Mouse (Mus musculus) neural tube, embryonic 13.5 days (tissue): ENCODE data around the gene Adat1. TPM values are rescaled to one million over a fixed set of nuclear protein-coding genes. Genes with fewer than 3 reads are reported as not detected.

ENCODE experiments used
- ATAC-seq: fragments of 200-750 bp; cut with Nextera tagmentation; 2 replicates; pipeline ENCODE4 v1.8.0; 2017; ENCODE audit warnings: low read depth, mild to moderate bottlenecking, moderate TSS enrichment, moderate library complexity
- H3K27ac ChIP-seq: fragments of 300-500 bp; sonication (generic); replicated peaks from 2 replicates; pipeline ENCODE4 v1.5.1; 2015; ENCODE audit warnings: moderate library complexity, mild to moderate bottlenecking, inconsistent platforms
- H3K27me3 ChIP-seq: fragments of 300-500 bp; sonication (generic); 2 replicates; pipeline ENCODE4 v1.6.1; 2015; ENCODE audit warnings: mild to moderate bottlenecking, inconsistent platforms
- H3K36me3 ChIP-seq: fragments of 300-500 bp; sonication (generic); 2 replicates; pipeline ENCODE4 v1.6.1; 2015; ENCODE audit warnings: mild to moderate bottlenecking, inconsistent platforms
- H3K4me1 ChIP-seq: fragments of 300-500 bp; sonication (generic); replicated peaks from 2 replicates; pipeline ENCODE4 v1.6.1; 2015; ENCODE audit warnings: inconsistent platforms
- H3K4me2 ChIP-seq: fragments of 300-500 bp; sonication (generic); 2 replicates; pipeline ENCODE4 v1.6.1; 2015; ENCODE audit warnings: inconsistent platforms, mild to moderate bottlenecking, moderate library complexity
- H3K4me3 ChIP-seq: fragments of 300-500 bp; sonication (generic); 2 replicates; pipeline ENCODE4 v1.5.1; 2015; ENCODE audit warnings: mild to moderate bottlenecking, inconsistent platforms
- H3K9ac ChIP-seq: fragments of 300-500 bp; sonication (generic); 2 replicates; pipeline ENCODE4 v1.6.1; 2015; ENCODE audit warnings: moderate library complexity, mild to moderate bottlenecking, inconsistent platforms
- H3K9me3 ChIP-seq: fragments of 300-500 bp; sonication (generic); 2 replicates; pipeline ENCODE4 v1.6.1; 2016; ENCODE audit warnings: inconsistent platforms
- WGBS: fragments of 180-500 bp; shearing (Covaris S2); methylation state at CpG from one replicate; pipeline ENCODE4 v1.1.7; 2015; 5-methylcytosine and 5-hydroxymethylcytosine counted together
- polyA plus RNA-seq: library from polyadenylated mRNA; unstranded; fragments of >200 nt; fragmentation: Nextera tagmentation; extraction: Ambion mirVana; gene quantifications from 2 replicates; pipeline ENCODE4 v1.2.1, GENCODE M21; 2015

Gene Adat1
- polyA plus RNA-seq, 1 experiment from 2014 or later = 8.9 TPM

DNA sequence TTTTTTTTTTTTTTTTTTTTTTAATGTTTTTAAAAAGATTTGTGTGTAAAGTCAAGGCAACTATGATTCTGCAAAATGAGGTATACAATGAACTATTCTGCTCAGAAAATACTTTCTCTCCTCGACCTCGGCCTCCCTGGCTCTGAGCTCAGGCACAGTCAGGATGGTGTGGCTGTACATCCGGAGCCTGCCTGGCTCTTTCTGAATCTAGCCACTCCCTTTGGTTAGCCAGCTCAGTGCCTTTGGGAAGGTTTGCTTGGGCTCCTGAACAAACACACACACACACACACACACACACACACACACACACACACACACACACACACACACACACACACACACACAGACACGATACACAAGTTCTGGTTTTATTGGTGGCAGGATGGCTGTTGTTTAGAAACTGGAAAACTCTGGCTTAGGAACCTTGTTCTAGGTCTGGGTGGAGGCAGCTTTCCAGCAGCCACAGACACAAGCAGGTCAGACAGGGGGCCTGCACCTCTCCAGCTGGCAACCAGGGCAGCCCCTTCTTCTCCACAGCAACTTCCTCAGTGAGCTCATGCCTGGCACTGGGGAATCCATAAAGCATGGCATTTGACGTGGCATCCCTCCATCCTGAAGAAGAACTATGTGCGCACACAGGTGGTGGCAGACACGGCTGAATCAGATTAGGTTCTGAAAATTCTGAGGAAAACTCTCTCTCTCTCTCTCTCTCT, 27.1 kb downstream of the Adat1 start:
- no peak overlapping the region for H3K9ac ChIP-seq
- WGBS = 77% methylated on average over 7 of the region's 7 CpGs

GRCm38 (mm10) chr8:111964351-111964750, 27.8 kb downstream of the Adat1 start:
- no peak for ATAC-seq
- H3K27me3 ChIP-seq = no peaks in the 10 kb centered on the region
- H3K9ac ChIP-seq = no peak overlapping the region
- WGBS = 70% methylated on average over 5 of the region's 5 CpGs
- H3K4me3 ChIP-seq = no peak overlapping the region
- H3K4me2 ChIP-seq = no peak overlapping the region
- H3K4me1 ChIP-seq = no peaks in the 10 kb centered on the region
- no peaks in the 10 kb centered on the region for H3K9me3 ChIP-seq
- no peak overlapping the region for H3K27ac ChIP-seq
- H3K36me3 ChIP-seq = peaks cover 7% of the 10 kb centered on the region; the same call in 1 of the 2 replicates

More for the DNA sequence above, 27.1 kb downstream of the Adat1 start:
- no peaks in the 10 kb centered on the region for H3K9me3 ChIP-seq
- no peak overlapping the region for H3K4me2 ChIP-seq
- H3K4me3 ChIP-seq = no peak overlapping the region
- H3K4me1 ChIP-seq = no peaks in the 10 kb centered on the region
- H3K27me3 ChIP-seq = no peaks in the 10 kb centered on the region
- H3K36me3 ChIP-seq = 0 out of 2 replicates have a peak, but pooled peaks cover 4% of the 10 kb centered on the region
- H3K27ac ChIP-seq = no peak overlapping the region
- no peak for ATAC-seq

GRCm38 (mm10) chr8:111963546-111963945, 28.6 kb downstream of the Adat1 start:
- 76% methylated on average over 4 of the region's 4 CpGs for WGBS
- no peak for ATAC-seq

DNA sequence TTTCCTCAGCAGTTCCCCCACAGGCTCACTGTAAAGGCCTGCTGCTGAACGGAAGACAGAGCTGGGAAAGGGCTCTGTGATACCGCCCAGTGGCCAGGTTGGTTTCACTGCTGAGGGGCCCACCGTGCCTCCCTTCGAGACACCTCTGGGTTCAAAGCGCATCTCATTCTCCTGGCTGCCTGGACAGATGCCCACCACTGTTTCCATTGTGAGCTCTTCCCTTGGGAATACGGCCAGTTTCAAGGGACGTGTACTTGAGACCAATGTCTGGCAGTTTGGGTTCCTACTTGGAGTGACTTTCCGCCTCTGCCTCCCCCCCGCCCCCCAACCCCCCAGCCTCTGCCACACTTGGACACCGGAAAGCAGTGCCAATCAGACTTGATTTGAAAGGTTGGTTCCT, 29.0 kb downstream of the Adat1 start:
- Histone ChIP-seq H3K27me3 (no peaks in the 10 kb centered on the region), H3K36me3 (peaks cover 20% of the 10 kb centered on the region), H3K27ac (no peak overlapping the region), H3K4me3 (no peak overlapping the region), H3K9me3 (no peaks in the 10 kb centered on the region), H3K4me1 (no peaks in the 10 kb centered on the region), H3K4me2 (no peak overlapping the region), H3K9ac (no peak overlapping the region)
- ATAC-seq = no peak
- 70% methylated on average over 10 of the region's 10 CpGs for WGBS

More at GRCm38 (mm10) chr8:111963546-111963945, 28.6 kb downstream of the Adat1 start:
- Histone ChIP-seq H3K4me1 (no peaks in the 10 kb centered on the region), H3K9me3 (no peaks in the 10 kb centered on the region), H3K36me3 (peaks cover 15% of the 10 kb centered on the region; the same call in 1 of the 2 replicates), H3K4me2 (no peak overlapping the region), H3K27ac (no peak overlapping the region), H3K4me3 (no peak overlapping the region), H3K9ac (no peak overlapping the region), H3K27me3 (no peaks in the 10 kb centered on the region)

GRCm38 (mm10) chr8:111962589-111962988, 29.5 kb downstream of the Adat1 start:
- ATAC-seq = no peak
- WGBS = 75% methylated on average over 1 of the region's 1 CpGs
- no peak overlapping the region for H3K4me2 ChIP-seq
- peaks cover 23% of the 10 kb centered on the region for H3K36me3 ChIP-seq
- H3K27ac ChIP-seq = no peak overlapping the region
- H3K9ac ChIP-seq = no peak overlapping the region
- H3K9me3 ChIP-seq = no peaks in the 10 kb centered on the region
- H3K4me1 ChIP-seq = no peaks in the 10 kb centered on the region
- H3K27me3 ChIP-seq = no peaks in the 10 kb centered on the region
- no peak overlapping the region for H3K4me3 ChIP-seq

GRCm38 (mm10) chr8:111961330-111961729, 30.8 kb downstream of the Adat1 start:
- Histone ChIP-seq H3K36me3 (peaks cover 32% of the 10 kb centered on the region), H3K9me3 (no peaks in the 10 kb centered on the region), H3K4me2 (no peak overlapping the region), H3K27ac (no peak overlapping the region), H3K4me3 (no peak overlapping the region), H3K27me3 (no peaks in the 10 kb centered on the region), H3K4me1 (no peaks in the 10 kb centered on the region), H3K9ac (no peak overlapping the region)
- ATAC-seq = no peak
- WGBS = 80% methylated on average over 3 of the region's 3 CpGs

DNA sequence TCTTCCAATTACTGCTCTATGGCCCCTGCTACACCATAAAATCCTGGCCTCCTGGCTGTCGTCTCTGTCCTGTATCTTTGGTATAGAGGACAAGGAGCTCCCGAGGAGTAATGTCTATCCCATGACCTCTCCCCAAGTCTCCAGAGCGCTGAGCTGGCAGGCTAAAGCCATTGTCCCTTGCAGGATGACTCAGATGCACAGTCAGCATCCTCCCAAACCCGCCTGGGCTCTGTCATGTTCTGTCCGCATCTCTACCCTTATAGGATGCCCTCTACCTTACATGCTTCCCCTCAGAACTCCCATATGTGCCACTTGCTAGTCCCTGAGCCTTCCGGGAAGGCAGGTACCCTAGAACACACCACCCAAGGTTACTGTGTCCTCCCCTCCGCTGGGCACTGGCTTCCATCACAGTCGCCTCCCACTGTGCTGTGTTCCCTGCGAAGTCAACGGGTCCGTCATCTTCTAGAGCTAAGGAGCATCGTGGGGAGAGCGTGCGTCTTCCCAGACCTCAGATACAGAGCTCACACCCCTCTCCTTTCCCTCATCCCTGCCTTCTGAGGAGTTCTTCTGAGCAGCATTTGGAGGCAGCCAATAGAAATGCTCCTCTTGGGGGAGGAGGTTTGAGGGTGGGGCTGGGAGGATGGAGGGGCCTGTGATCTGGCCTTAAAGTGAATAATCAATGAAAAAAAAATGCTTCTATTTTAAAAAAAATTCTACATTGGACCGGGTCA, 31.3 kb downstream of the Adat1 start:
- H3K9me3 ChIP-seq = no peaks in the 10 kb centered on the region
- 80% methylated on average over 15 of the region's 15 CpGs for WGBS
- H3K4me3 ChIP-seq = no peak overlapping the region
- no peak overlapping the region for H3K9ac ChIP-seq
- peaks cover 38% of the 10 kb centered on the region for H3K36me3 ChIP-seq
- no peaks in the 10 kb centered on the region for H3K27me3 ChIP-seq
- no peak for ATAC-seq
- no peak overlapping the region for H3K4me2 ChIP-seq
- H3K27ac ChIP-seq = no peak overlapping the region
- no peaks in the 10 kb centered on the region for H3K4me1 ChIP-seq

DNA sequence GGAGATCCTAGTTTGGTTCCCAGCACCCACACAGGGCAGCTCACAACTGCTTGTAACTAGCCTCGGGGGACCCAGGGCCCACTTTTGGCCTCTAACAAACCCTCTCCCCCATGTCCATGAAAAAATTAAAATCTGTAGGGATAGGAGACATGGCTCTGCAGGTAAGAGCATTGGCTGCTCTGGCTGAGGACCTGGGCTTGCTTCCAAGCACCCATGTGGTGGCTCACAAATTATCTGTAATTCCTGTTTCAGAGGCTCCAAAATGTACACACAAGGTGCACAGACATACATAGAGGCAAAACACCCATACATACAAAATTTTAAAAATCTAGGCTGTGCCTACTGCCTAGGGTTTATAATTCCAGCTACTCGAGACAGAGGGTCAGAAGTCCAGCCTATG, 34.9 kb downstream of the Adat1 start:
- ATAC-seq = no peak
- no peaks in the 10 kb centered on the region for H3K27me3 ChIP-seq
- no peak overlapping the region for H3K27ac ChIP-seq
- H3K9me3 ChIP-seq = no peaks in the 10 kb centered on the region
- H3K9ac ChIP-seq = no peak overlapping the region
- H3K4me1 ChIP-seq = no peaks in the 10 kb centered on the region
- 93% methylated on average over 2 of the region's 2 CpGs for WGBS
- H3K36me3 ChIP-seq = peaks cover 67% of the 10 kb centered on the region
- no peak overlapping the region for H3K4me3 ChIP-seq
- no peak overlapping the region for H3K4me2 ChIP-seq

DNA sequence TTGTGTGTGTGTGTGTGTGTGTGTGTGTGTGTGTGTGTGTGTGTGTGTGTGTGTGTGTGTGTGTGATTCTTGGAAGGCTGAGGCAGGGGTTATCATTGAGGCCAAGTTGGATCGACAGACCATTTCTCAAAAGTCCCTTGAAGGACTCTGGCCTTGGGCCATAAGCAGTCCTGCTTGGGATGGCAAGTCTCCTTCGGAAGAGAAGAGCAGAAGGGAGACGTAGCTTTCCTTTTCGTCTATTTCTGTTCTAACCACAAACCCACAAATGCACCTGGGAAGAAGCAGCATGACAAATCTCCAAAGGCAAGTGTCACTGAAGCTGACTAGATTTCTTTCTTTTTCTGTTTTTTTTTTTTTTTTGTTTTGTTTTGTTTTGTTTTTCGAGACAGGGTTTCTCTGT, 36.2 kb downstream of the Adat1 start:
- no peaks in the 10 kb centered on the region for H3K27me3 ChIP-seq
- 93% methylated on average over 5 of the region's 5 CpGs for whole genome bisulfite sequencing
- no peaks in the 10 kb centered on the region for H3K9me3 ChIP-seq
- H3K9ac ChIP-seq = no peak overlapping the region
- peaks cover 79% of the 10 kb centered on the region for H3K36me3 ChIP-seq
- no peak overlapping the region for H3K4me3 ChIP-seq
- ATAC-seq = no peak
- no peaks in the 10 kb centered on the region for H3K4me1 ChIP-seq
- H3K4me2 ChIP-seq = no peak overlapping the region
- no peak overlapping the region for H3K27ac ChIP-seq

GRCm38 (mm10) chr8:111954844-111955594, 37.1 kb downstream of the Adat1 start:
- ATAC-seq = no peak
- Histone ChIP-seq H3K4me3 (no peak overlapping the region), H3K4me2 (no peak overlapping the region), H3K9me3 (no peaks in the 10 kb centered on the region), H3K36me3 (peaks cover 85% of the 10 kb centered on the region), H3K9ac (no peak overlapping the region), H3K27ac (no peak overlapping the region), H3K4me1 (no peaks in the 10 kb centered on the region), H3K27me3 (no peaks in the 10 kb centered on the region)
- WGBS = 87% methylated on average over 4 of the region's 4 CpGs

DNA sequence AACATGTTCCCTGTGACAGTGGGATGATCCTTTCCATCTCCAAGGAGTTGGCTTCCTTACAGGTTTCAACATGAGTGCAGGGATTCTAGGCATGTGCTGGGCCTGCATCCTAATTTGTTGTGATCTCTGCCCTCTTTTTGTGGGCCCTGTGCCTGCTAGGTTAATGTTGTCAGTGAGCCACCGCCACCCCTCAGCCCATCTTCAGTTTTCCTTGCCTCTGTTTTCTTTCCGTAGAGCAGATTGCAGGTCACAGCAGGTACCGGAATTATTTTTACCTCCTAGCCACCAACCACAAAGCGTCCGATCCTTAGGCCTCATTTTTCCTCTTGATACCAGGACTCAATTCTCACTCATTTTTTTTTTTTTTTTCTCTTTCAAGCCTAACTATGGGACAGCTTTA, 40.2 kb downstream of the Adat1 start:
- peaks cover 88% of the 10 kb centered on the region for H3K36me3 ChIP-seq
- 95% methylated on average over 5 of the region's 5 CpGs for WGBS
- no peaks in the 10 kb centered on the region for H3K27me3 ChIP-seq
- H3K27ac ChIP-seq = no peak overlapping the region
- no peaks in the 10 kb centered on the region for H3K4me1 ChIP-seq
- H3K9me3 ChIP-seq = no peaks in the 10 kb centered on the region
- ATAC-seq = no peak
- no peak overlapping the region for H3K9ac ChIP-seq
- no peak overlapping the region for H3K4me2 ChIP-seq
- H3K4me3 ChIP-seq = no peak overlapping the region

DNA sequence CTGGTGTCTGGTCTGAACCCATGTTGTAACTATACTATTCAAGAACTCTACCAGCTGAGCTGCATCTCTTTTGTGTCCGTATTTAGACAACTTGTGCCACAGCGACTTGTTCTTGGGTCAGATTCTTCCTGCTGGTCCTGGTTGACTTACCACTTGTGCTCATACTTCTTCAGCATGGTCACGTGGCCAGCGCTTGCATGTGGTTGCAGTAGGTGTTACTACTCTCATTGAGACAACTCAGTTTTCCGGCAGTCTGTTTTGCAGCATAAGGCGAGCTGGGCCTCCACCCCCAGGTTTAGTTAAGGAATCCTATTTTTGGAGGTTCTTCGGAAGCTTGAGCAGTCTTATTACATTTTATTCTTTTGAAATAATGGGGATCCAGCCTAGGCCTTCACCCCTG, 40.8 kb downstream of the Adat1 start:
- no peaks in the 10 kb centered on the region for H3K4me1 ChIP-seq
- no peak overlapping the region for H3K4me3 ChIP-seq
- no peak overlapping the region for H3K27ac ChIP-seq
- no peak for ATAC-seq
- H3K36me3 ChIP-seq = peaks cover 88% of the 10 kb centered on the region
- no peak overlapping the region for H3K4me2 ChIP-seq
- H3K27me3 ChIP-seq = no peaks in the 10 kb centered on the region
- no peak overlapping the region for H3K9ac ChIP-seq
- H3K9me3 ChIP-seq = no peaks in the 10 kb centered on the region
- 93% methylated on average over 7 of the region's 7 CpGs for WGBS
